ENCODE assay signal across 8 mouse cellular contexts in the genomic region with DNA sequence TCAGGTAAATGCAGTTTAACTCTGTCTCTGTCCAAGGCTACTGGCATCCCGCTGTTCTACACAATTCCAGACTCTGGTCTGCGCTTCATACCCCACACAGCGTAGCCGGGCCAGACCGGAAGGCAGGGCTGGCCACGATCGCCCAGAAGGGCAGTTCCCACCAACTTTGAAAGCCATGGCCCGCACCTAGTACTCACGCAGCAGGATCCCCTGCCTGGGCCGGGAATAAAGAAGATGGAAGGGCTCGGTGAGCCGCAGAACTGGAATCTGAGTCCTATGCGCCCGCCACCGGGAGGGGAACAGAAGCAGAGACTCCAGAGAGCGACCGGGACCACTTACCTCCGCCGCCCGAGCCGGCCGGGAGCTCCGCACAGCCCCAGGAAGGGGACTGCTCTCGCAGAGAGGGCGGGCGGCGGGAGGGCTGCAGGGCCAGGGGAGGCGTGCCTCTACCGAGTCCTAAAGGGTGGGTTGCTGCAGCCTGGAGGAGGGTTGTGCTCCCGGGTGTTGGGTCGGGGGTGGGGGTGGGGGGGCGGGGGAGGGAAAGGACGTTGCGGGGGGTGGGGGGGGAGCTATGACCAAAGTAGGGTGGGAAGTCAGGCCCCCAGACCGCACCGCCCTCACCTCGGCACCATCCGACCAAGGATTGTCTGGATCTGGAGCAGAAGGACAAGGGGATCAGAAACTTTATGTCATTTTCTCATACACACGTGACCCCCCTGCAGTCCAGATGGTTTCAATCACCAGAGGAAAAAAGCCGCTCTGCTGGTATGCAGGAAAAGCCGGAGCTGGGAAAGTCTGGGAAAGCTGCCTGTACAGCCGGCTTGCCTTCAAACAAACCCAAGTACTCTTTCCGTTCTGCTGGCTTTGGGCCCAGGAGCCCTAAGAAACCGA. TPM values are rescaled to one million over a fixed set of nuclear protein-coding genes. Genes with fewer than 3 reads are reported as not detected.
DNase-seq lines count a peak whose midpoint lies in the region; ATAC-seq lines count a peak whose summit lies in the region.

No protein-coding gene starts in this region.

- H3K9me3 ChIP-seq in hindbrain, embryonic 16.5 days (ENCODE audit: control insufficient read depth, low read length): no peaks in the 10 kb centered on the region

- peak overlapping the region; percentile 55 for H3K4me3 ChIP-seq in hindbrain, embryonic 16.5 days (ENCODE audit: low read length)

- peak overlapping the region; percentile 68 for H3K9ac ChIP-seq in hindbrain, embryonic 16.5 days (ENCODE audit: low read depth, low read length)

- no peaks in the 10 kb centered on the region for H3K27me3 ChIP-seq in hindbrain, embryonic 16.5 days (replicated peaks; ENCODE audit: control insufficient read depth, insufficient read depth, low read length)

- under 1% methylated on average over 36 of the region's 44 CpGs for WGBS in hindbrain, embryonic 16.5 days

- peak; percentile 59 to 62 for DNase-seq in adrenal gland, adult 18-20 months (ENCODE audit: low spot score in 2 of 2)
- DNase-seq in gastrocnemius, adult 8-10 months (ENCODE audit: low spot score in 2 of 2): peak; percentile 59
- peak; percentile 41 for DNase-seq in left cerebral cortex, adult 11 months (ENCODE audit: low spot score)
- peak; percentile 82 for DNase-seq in lung, postnatal 14 days
- peak; percentile 28 for DNase-seq in retina, postnatal 7 days (ENCODE audit: low read depth, low spot score)
- no peak for DNase-seq in c-Kit-positive CD71-positive TER-119-positive erythroid progenitor cells, embryonic 14.5 days (ENCODE audit: low spot score)

- H3K27ac ChIP-seq in hindbrain, embryonic 16.5 days (ENCODE audit: low read depth, low read length): peak overlapping the region; percentile 78

- H3K36me3 ChIP-seq in hindbrain, embryonic 16.5 days (ENCODE audit: control insufficient read depth, insufficient read depth, low read length): no peaks in the 10 kb centered on the region

- peak; percentile 87 for ATAC-seq in common myeloid progenitor, adult 5-6 weeks (replicated peaks; ENCODE audit: low read depth, poor library complexity, severe bottlenecking)
- ATAC-seq in hindbrain, embryonic 16.5 days: peak; percentile 94

- peak overlapping the region; percentile 93 for H3K4me2 ChIP-seq in hindbrain, embryonic 16.5 days (ENCODE audit: low read length)

- peaks cover 6% of the 10 kb centered on the region for H3K4me1 ChIP-seq in hindbrain, embryonic 16.5 days (ENCODE audit: control insufficient read depth, insufficient read depth, low read depth, low read length)

RNA-seq across cellular contexts. Expression of gene St5, which starts 31.6 kb away (rescaled TPM):
- 10 to 100 TPM; 26.5 to 27.7 TPM for total RNA-seq in adrenal gland, adult 18-20 months (2021)
- total RNA-seq in common myeloid progenitor, adult 5-6 weeks (2017): 5.6 and 11.7 TPM in 2 replicates
- 1 to 10 TPM; 3.7 to 5.7 (median 4.7) TPM for total RNA-seq in gastrocnemius, adult 8-10 months (2022)
- polyA plus RNA-seq in hindbrain, embryonic 16.5 days (2015; fragmentation: Nextera tagmentation; extraction: Ambion mirVana): 21.3 and 27.5 TPM in 2 replicates

RNA-seq across cellular contexts. Expression of gene Akip1, which starts 31.7 kb away (rescaled TPM):
- total RNA-seq in adrenal gland, adult 18-20 months (2021): 10 to 100 TPM; 18.6 to 22.9 TPM
- 29.0 and 61.0 TPM in 2 replicates for total RNA-seq in common myeloid progenitor, adult 5-6 weeks (2017)
- total RNA-seq in gastrocnemius, adult 8-10 months (2022): 10 to 100 TPM; 15.6 to 26.7 (median 24.0) TPM
- polyA plus RNA-seq in hindbrain, embryonic 16.5 days (2015; fragmentation: Nextera tagmentation; extraction: Ambion mirVana): 16.7 and 17.7 TPM in 2 replicates

RNA-seq across cellular contexts. Expression of gene BC051019, which starts 51.8 kb away (rescaled TPM):
- total RNA-seq in adrenal gland, adult 18-20 months (2021): not detected
- total RNA-seq in common myeloid progenitor, adult 5-6 weeks (2017): not detected in 2 replicates
- total RNA-seq in gastrocnemius, adult 8-10 months (2022): not detected
- 0.28 and 0.31 TPM in 2 replicates for polyA plus RNA-seq in hindbrain, embryonic 16.5 days (2015; fragmentation: Nextera tagmentation; extraction: Ambion mirVana)

RNA-seq across cellular contexts. Expression of gene Ascl3, which starts 59.7 kb away (rescaled TPM):
- total RNA-seq in adrenal gland, adult 18-20 months (2021): under 1 TPM in 1 of 2 experiments, not detected in 1; 0.61 TPM
- total RNA-seq in common myeloid progenitor, adult 5-6 weeks (2017): not detected in 2 replicates
- total RNA-seq in gastrocnemius, adult 8-10 months (2022): not detected
- polyA plus RNA-seq in hindbrain, embryonic 16.5 days (2015; fragmentation: Nextera tagmentation; extraction: Ambion mirVana): 0.47 and 0.54 TPM in 2 replicates
